Mouse (Mus musculus) MEL (cell line): ENCODE results near the gene Tmco4.

Source experiments
- BHLHE40 ChIP-seq: IDR thresholded peaks from 2 replicates; pipeline ENCODE4 v1.6.1; 2012; ENCODE audit warnings: low read depth, mild to moderate bottlenecking, inconsistent platforms, low read length, improper control_type of control experiment, borderline replicate concordance
- CTCF ChIP-seq, 3 experiments: IDR thresholded peaks in 2 of 3; conservative IDR thresholded peaks in 1 of 3; 2 replicates each; pipeline ENCODE4 v1.5.1; 2011 to 2012; ENCODE audit warnings: low read length in 3 of 3, low read depth in 2 of 3, mild to moderate bottlenecking in 2 of 3, improper control_type of control experiment in 1 of 3, inconsistent platforms in 1 of 3, mixed read lengths in 1 of 3, moderate library complexity in 1 of 3; ENCODE audit not compliant: control insufficient read depth in 1 of 3, insufficient read depth in 1 of 3, poor library complexity in 1 of 3, severe bottlenecking in 1 of 3
- GABPA ChIP-seq: IDR thresholded peaks from 2 replicates; pipeline ENCODE4 v1.6.1; 2012; ENCODE audit warnings: low read depth, mild to moderate bottlenecking, inconsistent platforms, low read length, improper control_type of control experiment, moderate library complexity
- MAZ ChIP-seq: IDR thresholded peaks from 2 replicates; pipeline ENCODE4 v1.6.1; 2012; ENCODE audit warnings: low read depth, mild to moderate bottlenecking, inconsistent platforms, low read length, improper control_type of control experiment
- MYB ChIP-seq: IDR thresholded peaks from 2 replicates; pipeline ENCODE4 v1.6.1; 2011; ENCODE audit warnings: mild to moderate bottlenecking, low read depth, low read length, improper control_type of control experiment
- NRF1 ChIP-seq: IDR thresholded peaks from 2 replicates; pipeline ENCODE4 v1.6.1; 2014; ENCODE audit warnings: low read depth, mild to moderate bottlenecking, inconsistent platforms, low read length, improper control_type of control experiment, moderate library complexity; ENCODE audit not compliant: poor library complexity, insufficient read depth, severe bottlenecking
- POLR2A ChIP-seq, 2 experiments: IDR thresholded peaks; 2 replicates each; pipeline ENCODE4 v1.6.1; 2011 to 2012; ENCODE audit warnings: low read length in 2 of 2, mild to moderate bottlenecking in 2 of 2, control low read depth in 1 of 2, improper control_type of control experiment in 1 of 2, low read depth in 1 of 2, moderate library complexity in 1 of 2; ENCODE audit not compliant: control insufficient read depth in 1 of 2, insufficient read depth in 1 of 2, poor library complexity in 1 of 2
- RAD21 ChIP-seq: IDR thresholded peaks from 2 replicates; pipeline ENCODE4 v1.6.1; 2011; ENCODE audit warnings: mild to moderate bottlenecking, low read depth, low read length, improper control_type of control experiment
- TAL1 ChIP-seq: IDR thresholded peaks from 2 replicates; pipeline ENCODE4 v1.6.1; 2012; ENCODE audit warnings: mild to moderate bottlenecking, inconsistent platforms, low read length, moderate library complexity, mixed read lengths
- USF1 ChIP-seq: IDR thresholded peaks from 2 replicates; pipeline ENCODE4 v1.6.1; 2014; ENCODE audit warnings: low read depth, mild to moderate bottlenecking, inconsistent platforms, low read length, improper control_type of control experiment, moderate library complexity
- ZKSCAN1 ChIP-seq: IDR thresholded peaks from 2 replicates; pipeline ENCODE4 v1.6.1; 2012; ENCODE audit warnings: low read depth, mild to moderate bottlenecking, inconsistent platforms, low read length, improper control_type of control experiment, moderate library complexity
- ZMIZ1 ChIP-seq: IDR thresholded peaks from 2 replicates; pipeline ENCODE4 v1.6.1; 2012; ENCODE audit warnings: low read depth, mild to moderate bottlenecking, inconsistent platforms, low read length, improper control_type of control experiment, moderate library complexity
- ZNF384 ChIP-seq: IDR thresholded peaks from 2 replicates; pipeline ENCODE4 v1.6.1; 2012; ENCODE audit warnings: low read depth, mild to moderate bottlenecking, inconsistent platforms, low read length, improper control_type of control experiment

DNA sequence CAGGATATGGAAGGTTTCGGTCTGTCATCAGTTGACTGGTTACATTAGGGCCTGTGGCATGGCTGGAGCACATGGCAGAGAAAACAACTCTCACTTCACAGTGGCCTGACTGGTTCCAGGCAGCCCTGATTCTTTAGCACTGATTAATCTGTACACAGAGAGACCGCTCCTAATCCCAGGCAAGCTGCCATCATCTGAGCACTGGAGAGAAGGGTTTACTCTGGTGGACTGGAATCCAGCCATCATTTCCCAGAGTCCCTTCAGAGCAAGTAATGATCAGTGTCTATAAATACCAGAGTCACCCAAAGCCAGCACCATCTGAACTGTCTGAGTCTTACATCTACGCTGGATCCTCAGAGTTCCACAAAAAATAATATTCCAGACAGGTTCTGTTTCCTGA, 63.1 kb downstream of the Tmco4 start:
- TF ChIP-seq GABPA (no peak), NRF1 (no peak), ZKSCAN1 (no peak), BHLHE40 (no peak), POLR2A (IDR thresholded peaks at IDR 0.05; ENCODE audit: control insufficient read depth in 1 of 2, insufficient read depth in 1 of 2, low read depth in 1 of 2, low read length in 2 of 2, poor library complexity in 1 of 2) (no peak), MAZ (no peak), MYB (no peak), CTCF (IDR thresholded peaks at IDR 0.05 in 2 of 3, conservative IDR thresholded peaks at IDR 0.05 in 1 of 3; ENCODE audit: control insufficient read depth in 1 of 3, insufficient read depth in 1 of 3, low read depth in 2 of 3, low read length in 3 of 3, poor library complexity in 1 of 3, severe bottlenecking in 1 of 3) (no peak), ZMIZ1 (no peak), USF1 (no peak), ZNF384 (no peak), RAD21 (no peak), TAL1 (no peak)
